Mouse (Mus musculus) heart, embryonic 12.5 days (tissue): ENCODE measurements around the gene Atp8b3. TPM values are rescaled to one million over a fixed set of nuclear protein-coding genes. Genes with fewer than 3 reads are reported as not detected.
A peak's percentile ranks its signal among the peaks of the same experiment; 100 is the strongest.

Source experiments
- ATAC-seq: fragments of 200-750 bp; cut with Nextera tagmentation; 2 replicates; pipeline ENCODE4 v1.8.0; 2017; ENCODE audit warnings: moderate TSS enrichment, moderate library complexity; ENCODE audit not compliant: insufficient number of reproducible peaks, low FRiP score
- H3K27ac ChIP-seq: fragments of 300-500 bp; sonication (generic); 2 replicates; pipeline ENCODE4 v1.5.1; 2016; ENCODE audit warnings: mild to moderate bottlenecking, moderate library complexity; ENCODE audit not compliant: poor library complexity, severe bottlenecking
- H3K27me3 ChIP-seq: fragments of 300-500 bp; sonication (generic); replicated peaks from 2 replicates; pipeline ENCODE4 v1.6.1; 2016; ENCODE audit warnings: mild to moderate bottlenecking, moderate library complexity
- H3K36me3 ChIP-seq: fragments of 300-500 bp; sonication (generic); 2 replicates; pipeline ENCODE4 v1.6.1; 2016; ENCODE audit warnings: mild to moderate bottlenecking, moderate library complexity
- H3K4me1 ChIP-seq: fragments of 300-500 bp; sonication (generic); replicated peaks from 2 replicates; pipeline ENCODE4 v1.6.1; 2016; ENCODE audit warnings: mild to moderate bottlenecking
- H3K4me2 ChIP-seq: fragments of 300-500 bp; sonication (generic); 2 replicates; pipeline ENCODE4 v1.6.1; 2016; ENCODE audit warnings: mild to moderate bottlenecking, moderate library complexity
- H3K4me3 ChIP-seq: fragments of 300-500 bp; sonication (generic); 2 replicates; pipeline ENCODE4 v1.5.1; 2016; ENCODE audit warnings: mild to moderate bottlenecking
- H3K9ac ChIP-seq: fragments of 300-500 bp; sonication (generic); 2 replicates; pipeline ENCODE4 v1.6.1; 2016; ENCODE audit warnings: mild to moderate bottlenecking, moderate library complexity
- H3K9me3 ChIP-seq: fragments of 300-500 bp; sonication (generic); replicated peaks from 2 replicates; pipeline ENCODE4 v1.6.1; 2016; ENCODE audit warnings: mild to moderate bottlenecking, moderate library complexity
- WGBS: fragments of 180-500 bp; shearing (Covaris S2); methylation state at CpG from one replicate; pipeline ENCODE4 v1.1.7; 2016; 5-methylcytosine and 5-hydroxymethylcytosine counted together
- polyA plus RNA-seq: library from polyadenylated mRNA; unstranded; fragments of >200 nt; fragmentation: Nextera tagmentation; extraction: Ambion mirVana; gene quantifications from 2 replicates; pipeline ENCODE4 v1.2.1, GENCODE M21; 2016

The Atp8b3 gene
- polyA plus RNA-seq, 1 experiment from 2014 or later = 0.05 TPM

GRCm38 (mm10) chr10:80494732-80495131 is 44.2 kb downstream of the Atp8b3 start, which contains the start of gene Onecut3:
TSS of gene Onecut3 (plus strand) at chr10:80494835.
- ATAC-seq = peak; percentile 43; the same call in 1 of the 2 replicates
- H3K27ac ChIP-seq = no peak within 1 kb of the TSS
- H3K4me2 ChIP-seq = peak within 1 kb of the TSS; percentile 83
- no peaks in the 10 kb centered on the region for H3K36me3 ChIP-seq
- H3K4me3 ChIP-seq = peak within 1 kb of the TSS; percentile 42
- peaks cover 43% of the 10 kb centered on the region for H3K4me1 ChIP-seq
- peaks cover 99% of the 10 kb centered on the region for H3K27me3 ChIP-seq
- H3K9me3 ChIP-seq = no peaks in the 10 kb centered on the region
- peak within 1 kb of the TSS; percentile 36 for H3K9ac ChIP-seq
- WGBS = 1% methylated on average over 42 of the region's 42 CpGs

GRCm38 (mm10) chr10:80490051-80490450 is 48.9 kb downstream of the Atp8b3 start:
- H3K27me3 ChIP-seq = peaks cover 91% of the 10 kb centered on the region
- no peak for ATAC-seq
- no peak overlapping the region for H3K27ac ChIP-seq
- peaks cover 28% of the 10 kb centered on the region for H3K4me1 ChIP-seq
- H3K9ac ChIP-seq = no peak overlapping the region
- H3K4me2 ChIP-seq = peak overlapping the region; percentile 13
- H3K9me3 ChIP-seq = peaks cover 4% of the 10 kb centered on the region; the same call in 1 of the 2 replicates
- no peaks in the 10 kb centered on the region for H3K36me3 ChIP-seq
- peak overlapping the region; percentile 6; the same call in 1 of the 2 replicates for H3K4me3 ChIP-seq
- under 1% methylated on average over 22 of the region's 22 CpGs for WGBS

GRCm38 (mm10) chr10:80486862-80487379 is 52.0 kb downstream of the Atp8b3 start:
- 63% methylated on average over 7 of the region's 7 CpGs for WGBS
- no peak overlapping the region for H3K9ac ChIP-seq
- no peak overlapping the region for H3K4me2 ChIP-seq
- no peak for ATAC-seq
- peaks cover 19% of the 10 kb centered on the region for H3K4me1 ChIP-seq
- H3K4me3 ChIP-seq = no peak overlapping the region
- H3K27ac ChIP-seq = no peak overlapping the region
- H3K27me3 ChIP-seq = peaks cover 89% of the 10 kb centered on the region
- peaks cover 4% of the 10 kb centered on the region; the same call in 1 of the 2 replicates for H3K9me3 ChIP-seq
- H3K36me3 ChIP-seq = no peaks in the 10 kb centered on the region

GRCm38 (mm10) chr10:80481002-80481401 is 57.9 kb downstream of the Atp8b3 start:
- H3K9me3 ChIP-seq = no peaks in the 10 kb centered on the region
- H3K4me1 ChIP-seq = peaks cover 6% of the 10 kb centered on the region; the same call in 1 of the 2 replicates
- no peak overlapping the region for H3K4me3 ChIP-seq
- H3K27me3 ChIP-seq = peaks cover 81% of the 10 kb centered on the region
- no peak overlapping the region for H3K27ac ChIP-seq
- no peak overlapping the region for H3K9ac ChIP-seq
- no peak for ATAC-seq
- WGBS = 19% methylated on average over 5 of the region's 5 CpGs
- no peak overlapping the region for H3K4me2 ChIP-seq
- no peaks in the 10 kb centered on the region for H3K36me3 ChIP-seq

GRCm38 (mm10) chr10:80478531-80478930 is 60.4 kb downstream of the Atp8b3 start:
- Histone ChIP-seq H3K4me2 (no peak overlapping the region), H3K4me3 (no peak overlapping the region), H3K36me3 (no peaks in the 10 kb centered on the region), H3K27me3 (peaks cover 56% of the 10 kb centered on the region), H3K4me1 (peaks cover 11% of the 10 kb centered on the region; the same call in 1 of the 2 replicates), H3K27ac (no peak overlapping the region), H3K9me3 (no peaks in the 10 kb centered on the region), H3K9ac (no peak overlapping the region)
- 73% methylated on average over 5 of the region's 5 CpGs for WGBS
- no peak for ATAC-seq

- peak; percentile 94 for ATAC-seq
- WGBS = 2% methylated on average over 48 of the region's 58 CpGs
These were observed 63.5 kb downstream of the Atp8b3 start for GRCm38 (mm10) chr10:80475290-80475959.

More at GRCm38 (mm10) chr10:80475290-80475959, 63.5 kb downstream of the Atp8b3 start:
- H3K4me2 ChIP-seq = peak overlapping the region; percentile 90
- H3K27ac ChIP-seq = no peak overlapping the region
- no peaks in the 10 kb centered on the region for H3K36me3 ChIP-seq
- H3K4me3 ChIP-seq = peak overlapping the region; percentile 63
- peaks cover 11% of the 10 kb centered on the region; the same call in 1 of the 2 replicates for H3K4me1 ChIP-seq
- peak overlapping the region; percentile 64 for H3K9ac ChIP-seq
- no peaks in the 10 kb centered on the region for H3K9me3 ChIP-seq
- H3K27me3 ChIP-seq = peaks cover 58% of the 10 kb centered on the region

Other genes with a start within 250 kb of the Atp8b3 start
- gene Rps15, start 246.7 kb downstream of the Atp8b3 start, polyA plus RNA-seq = 577 and 591 TPM in 2 replicates
- gene Apc2, start 243.1 kb downstream of the Atp8b3 start, polyA plus RNA-seq = 0.89 and 1.4 TPM in 2 replicates
- gene 2310011J03Rik, start 218.6 kb downstream of the Atp8b3 start, polyA plus RNA-seq = 32.7 and 32.8 TPM in 2 replicates
- gene Pcsk4, start 209.6 kb downstream of the Atp8b3 start, polyA plus RNA-seq = 1.0 and 1.5 TPM in 2 replicates
- 3.1 and 3.7 TPM in 2 replicates for gene Reep6, start 209.2 kb downstream of the Atp8b3 start, polyA plus RNA-seq
- gene Adamtsl5, start 190.7 kb downstream of the Atp8b3 start, polyA plus RNA-seq = 5.3 and 6.7 TPM in 2 replicates
- not detected in 2 replicates for gene Plk5, start 182.7 kb downstream of the Atp8b3 start, polyA plus RNA-seq
- gene Mex3d, start 151.5 kb downstream of the Atp8b3 start, polyA plus RNA-seq = 6.1 and 6.2 TPM in 2 replicates
- 176 and 181 TPM in 2 replicates for gene Mbd3, start 139.6 kb downstream of the Atp8b3 start, polyA plus RNA-seq
- 951 and 1,026 TPM in 2 replicates for gene Uqcr11, start 132.3 kb downstream of the Atp8b3 start, polyA plus RNA-seq
- 85.8 and 89.4 TPM in 2 replicates for gene Tcf3, start 105.5 kb downstream of the Atp8b3 start, polyA plus RNA-seq
- not detected in 2 replicates for gene Onecut3, start 44.3 kb downstream of the Atp8b3 start, polyA plus RNA-seq
- 21.5 and 22.2 TPM in 2 replicates for gene Rexo1, start 22.4 kb upstream of the Atp8b3 start, polyA plus RNA-seq
- gene Klf16, start 38.2 kb upstream of the Atp8b3 start, polyA plus RNA-seq = 7.9 and 8.5 TPM in 2 replicates
- 99.4 and 105 TPM in 2 replicates for gene Abhd17a, start 51.2 kb upstream of the Atp8b3 start, polyA plus RNA-seq
- 67.4 and 70.0 TPM in 2 replicates for gene Scamp4, start 63.7 kb upstream of the Atp8b3 start, polyA plus RNA-seq
- gene Adat3, start 63.8 kb upstream of the Atp8b3 start, polyA plus RNA-seq = 3.5 and 4.1 TPM in 2 replicates
- 2.4 and 2.6 TPM in 2 replicates for gene Gm49322, start 66.9 kb upstream of the Atp8b3 start, polyA plus RNA-seq
- 131 and 136 TPM in 2 replicates for gene Csnk1g2, start 83.7 kb upstream of the Atp8b3 start, polyA plus RNA-seq
- gene Btbd2, start 117.9 kb upstream of the Atp8b3 start, polyA plus RNA-seq = 64.9 and 65.7 TPM in 2 replicates
- gene Mknk2, start 139.0 kb upstream of the Atp8b3 start, polyA plus RNA-seq = 99.6 and 102 TPM in 2 replicates
- 34.8 and 38.1 TPM in 2 replicates for gene Mob3a, start 162.9 kb upstream of the Atp8b3 start, polyA plus RNA-seq
- 13.2 and 18.4 TPM in 2 replicates for gene Izumo4, start 163.1 kb upstream of the Atp8b3 start, polyA plus RNA-seq
- gene Ap3d1, start 203.1 kb upstream of the Atp8b3 start, polyA plus RNA-seq = 56.5 and 58.9 TPM in 2 replicates
- 25.7 and 30.9 TPM in 2 replicates for gene Dot1l, start 216.1 kb upstream of the Atp8b3 start, polyA plus RNA-seq